Mouse (Mus musculus) T-helper 2 cell (primary cell): ENCODE results near the gene Zfhx3.

Experiments used
- in situ Hi-C: fragments of 300-600 bp; cut with MboI, MseI; formaldehyde crosslinking; loops from one replicate; pipeline ENCODE4 v1.15.1; 2025; ENCODE audit warnings: high pct_unique_total_duplicates

The Zfhx3 gene

GRCm38 (mm10) chr8:108537686-108538551 is 595.5 kb downstream of the Zfhx3 start:
- in situ Hi-C loops: no loop called here

GRCm38 (mm10) chr8:108538929-108539555 is 596.6 kb downstream of the Zfhx3 start:
- in situ Hi-C loops: no loop called here

- in situ Hi-C loops: no loop called here
Observed at GRCm38 (mm10) chr8:108552518-108552917, 610.1 kb downstream of the Zfhx3 start.

GRCm38 (mm10) chr8:108553808-108554577 is 611.5 kb downstream of the Zfhx3 start:
- in situ Hi-C loops: no loop called here

- in situ Hi-C loops: no loop called here
Observed at GRCm38 (mm10) chr8:108554578-108555245, 612.3 kb downstream of the Zfhx3 start.

GRCm38 (mm10) chr8:108563420-108563819 is 621.0 kb downstream of the Zfhx3 start:
- in situ Hi-C loops: no loop called here

- in situ Hi-C loops: no loop called here
Observed at GRCm38 (mm10) chr8:108563934-108564564, 621.6 kb downstream of the Zfhx3 start.

GRCm38 (mm10) chr8:108566035-108566434 is 623.6 kb downstream of the Zfhx3 start:
- in situ Hi-C loops: no loop called here

- in situ Hi-C loops: no loop called here
Observed at GRCm38 (mm10) chr8:108573295-108574017, 631.0 kb downstream of the Zfhx3 start.

- in situ Hi-C loops: no loop called here
Observed at GRCm38 (mm10) chr8:108574101-108574500, 631.7 kb downstream of the Zfhx3 start.

GRCm38 (mm10) chr8:108577571-108577970 is 635.1 kb downstream of the Zfhx3 start:
- in situ Hi-C loops: no loop called here

GRCm38 (mm10) chr8:108578388-108578787 is 635.9 kb downstream of the Zfhx3 start:
- in situ Hi-C loops: no loop called here

- in situ Hi-C loops: no loop called here
Observed at GRCm38 (mm10) chr8:108579808-108580207, 637.4 kb downstream of the Zfhx3 start.

- in situ Hi-C loops: no loop called here
Observed at GRCm38 (mm10) chr8:108580364-108580763, 637.9 kb downstream of the Zfhx3 start.

GRCm38 (mm10) chr8:108581557-108581956 is 639.1 kb downstream of the Zfhx3 start:
- in situ Hi-C loops: no loop called here

- in situ Hi-C loops: no loop called here
Observed at GRCm38 (mm10) chr8:108582251-108582650, 639.8 kb downstream of the Zfhx3 start.

GRCm38 (mm10) chr8:108583261-108583660 is 640.8 kb downstream of the Zfhx3 start:
- in situ Hi-C loops: no loop called here

- in situ Hi-C loops: no loop called here
Observed at GRCm38 (mm10) chr8:108583867-108584661, 641.6 kb downstream of the Zfhx3 start.

GRCm38 (mm10) chr8:108584662-108584978 is 642.2 kb downstream of the Zfhx3 start:
- in situ Hi-C loops: no loop called here

GRCm38 (mm10) chr8:108591037-108591436 is 648.6 kb downstream of the Zfhx3 start:
- in situ Hi-C loops: no loop called here
